Mouse (Mus musculus) G1E (cell line): ENCODE measurements around the gene Olfr1394. TPM values are rescaled to one million over a fixed set of nuclear protein-coding genes. Genes with fewer than 3 reads are reported as not detected.

Experiments
- ATAC-seq: 2 replicates; pipeline ENCODE4 v1.8.0; 2016; ENCODE audit warnings: mild to moderate bottlenecking; ENCODE audit not compliant: insufficient number of reproducible peaks, poor library complexity, low FRiP score, severe bottlenecking; ENCODE audit errors: extremely low read depth
- DNase-seq: peaks from one replicate; pipeline ENCODE4 v3.0.0; 2012; ENCODE audit warnings: low spot score
- H3K27me3 ChIP-seq: 2 replicates; pipeline ENCODE4 v1.6.1; 2012; ENCODE audit warnings: mild to moderate bottlenecking, low read length, inconsistent platforms; ENCODE audit not compliant: insufficient read depth
- H3K36me3 ChIP-seq: replicated peaks from 2 replicates; pipeline ENCODE3; 2012; ENCODE audit warnings: mild to moderate bottlenecking, inconsistent platforms
- H3K4me1 ChIP-seq: 2 replicates; pipeline ENCODE4 v1.6.1; 2012; ENCODE audit warnings: low read depth, low read length, inconsistent platforms, mixed read lengths; ENCODE audit not compliant: insufficient read depth
- H3K4me3 ChIP-seq: 2 replicates; pipeline ENCODE4 v1.5.1; 2012; ENCODE audit warnings: low read depth, mild to moderate bottlenecking, inconsistent platforms, low read length, moderate library complexity, mixed read lengths
- H3K9me3 ChIP-seq: replicated peaks from 2 replicates; pipeline ENCODE4 v1.6.1; 2012; ENCODE audit warnings: inconsistent platforms
- CTCF ChIP-seq: IDR thresholded peaks from 2 replicates; pipeline ENCODE4 v1.5.1; 2012; ENCODE audit warnings: low read depth, low read length, inconsistent platforms, mixed read lengths
- GATA1 ChIP-seq: IDR thresholded peaks from 2 replicates; pipeline ENCODE4 v1.6.1; 2012; ENCODE audit warnings: borderline replicate concordance, low read length, inconsistent platforms, mixed read lengths
- GATA2 ChIP-seq: IDR thresholded peaks from 2 replicates; pipeline ENCODE4 v1.6.1; 2012; ENCODE audit warnings: low read depth, low read length, inconsistent platforms, borderline replicate concordance
- POLR2AphosphoS5 ChIP-seq: IDR thresholded peaks from 2 replicates; pipeline ENCODE4 v1.6.1; 2012; ENCODE audit warnings: low read depth, low read length, inconsistent platforms; ENCODE audit not compliant: insufficient replicate concordance
- TAL1 ChIP-seq: conservative IDR thresholded peaks from 2 replicates; pipeline ENCODE4 v1.6.1; 2012; ENCODE audit warnings: low read depth, low read length, inconsistent platforms, mixed read lengths
- polyA plus RNA-seq: library from polyadenylated mRNA; stranded (reverse); fragments of >175 nt; gene quantifications from 2 replicates; pipeline ENCODE4 v1.2.3, GENCODE M21; 2012
- total RNA-seq, 2 experiments: library from RNA; stranded (forward) in 1 of 2; stranded (reverse) in 1 of 2; fragments of 200-1000 nt in 1 of 2; fragments of >200 nt in 1 of 2; fragmentation: Nextera tagmentation in 1 of 2; gene quantifications; 2 replicates each; pipeline ENCODE4 v1.2.3; 2014 to 2017

Olfr1394 gene
- not detected in 2 replicates for total RNA-seq (2014; fragmentation: Nextera tagmentation)
- total RNA-seq (2017) = 0.16 and 0.17 TPM in 2 replicates
- not detected in 2 replicates for polyA plus RNA-seq

DNA sequence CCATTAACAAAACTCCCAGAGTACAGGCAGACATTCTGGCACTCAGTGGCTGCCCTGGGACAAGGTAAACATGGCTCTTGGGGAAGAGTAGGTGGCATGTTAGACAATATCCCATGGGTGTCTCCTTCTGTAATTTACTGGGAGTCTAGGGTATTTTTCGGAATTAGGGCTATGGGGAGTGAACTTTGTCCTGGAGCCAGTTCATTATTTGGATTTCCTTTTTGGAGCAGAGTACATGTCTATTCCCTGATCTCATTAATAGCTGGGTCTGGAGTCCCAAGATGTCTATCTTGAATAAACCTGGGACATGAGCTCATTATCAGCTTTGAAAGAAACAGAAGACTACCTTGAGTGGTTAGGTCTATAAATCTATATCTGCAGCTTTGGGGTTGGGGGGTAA lies at the start of gene Olfr1394:
TSS of gene Olfr1394 (plus strand) at position 301 of the 400 bp plus-strand sequence.
- TF ChIP-seq POLR2AphosphoS5 (no peak), GATA1 (no peak), GATA2 (no peak), TAL1 (no peak), CTCF (no peak)
- H3K9me3 ChIP-seq = no peaks in the 10 kb centered on the region
- H3K4me1 ChIP-seq = no peaks in the 10 kb centered on the region
- H3K36me3 ChIP-seq = no peaks in the 10 kb centered on the region
- DNase-seq (no peak), ATAC-seq (no peak)
- peaks cover 8% of the 10 kb centered on the region for H3K27me3 ChIP-seq
- no peak within 1 kb of the TSS for H3K4me3 ChIP-seq

DNA sequence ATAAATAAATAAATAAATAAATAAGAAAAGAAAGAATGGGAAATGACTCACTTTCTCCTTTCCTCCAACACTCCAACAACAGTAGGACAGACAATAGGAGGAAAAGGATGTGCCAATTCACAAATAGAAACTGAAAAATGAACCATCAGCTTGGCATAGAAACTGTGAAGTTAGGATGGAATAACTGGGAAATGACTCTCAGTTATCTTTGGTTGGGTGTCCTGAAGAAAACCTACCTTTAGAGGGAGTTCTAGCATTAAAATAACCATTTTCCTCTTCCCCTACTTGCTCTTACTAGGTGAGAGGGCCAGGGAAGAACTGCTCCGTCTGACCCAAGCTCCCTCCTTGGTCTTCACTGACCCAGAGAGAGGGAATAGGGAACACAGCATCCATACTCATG lies 48.4 kb upstream of the Olfr1394 start:
- ATAC-seq = no peak
- no peaks in the 10 kb centered on the region for H3K9me3 ChIP-seq
- peaks cover 17% of the 10 kb centered on the region for H3K36me3 ChIP-seq
- TF ChIP-seq GATA2 = no peak
- TF ChIP-seq GATA1 = no peak
- no peak for TF ChIP-seq POLR2AphosphoS5
- TF ChIP-seq CTCF = no peak
- no peak for TF ChIP-seq TAL1
- H3K4me1 ChIP-seq = peaks cover 39% of the 10 kb centered on the region
- no peaks in the 10 kb centered on the region; the same call in 1 of the 2 replicates for H3K27me3 ChIP-seq
- no peak for DNase-seq
- H3K4me3 ChIP-seq = no peak overlapping the region

DNA sequence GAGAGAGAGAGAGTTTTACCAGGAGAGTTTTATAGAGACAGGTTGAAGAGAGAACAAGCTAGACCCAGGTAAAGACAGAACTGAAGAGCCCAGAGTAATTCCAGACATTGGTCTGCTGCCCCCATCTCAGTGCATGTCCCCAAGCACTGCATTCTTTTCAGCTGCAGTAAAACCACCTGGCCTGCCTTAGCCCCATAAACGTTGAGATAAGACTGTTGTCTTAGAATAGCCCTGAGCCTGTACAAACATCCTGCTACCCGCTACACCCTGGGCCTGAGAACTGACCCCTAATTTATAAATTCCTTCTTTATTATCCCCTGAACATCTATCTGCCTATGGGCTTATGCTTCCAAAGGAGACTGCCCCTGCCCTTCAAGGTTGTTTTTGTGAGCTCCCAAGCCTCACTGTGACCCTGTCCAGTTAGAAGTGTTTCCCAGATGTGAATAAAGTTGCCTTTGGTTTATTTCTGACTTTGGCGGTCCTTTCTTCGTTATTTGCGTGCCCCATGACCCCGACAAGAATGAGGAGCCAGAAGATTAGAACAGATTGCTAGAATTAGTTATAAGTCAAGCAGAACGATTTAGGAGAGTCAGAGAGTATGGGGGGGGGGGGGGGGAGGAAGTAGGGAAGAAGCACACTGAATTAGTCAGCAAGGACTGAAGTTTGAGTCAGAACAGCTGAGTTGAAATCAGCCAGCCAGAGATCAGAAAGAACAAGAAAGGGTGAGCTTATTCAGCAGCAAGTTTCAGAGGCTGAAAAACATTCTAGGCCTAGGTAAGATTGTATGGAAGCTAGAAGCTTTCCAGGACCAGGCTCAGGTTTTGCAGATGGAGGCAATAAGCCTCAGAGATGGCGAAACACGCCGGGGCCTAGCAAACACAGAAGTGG lies 46.3 kb upstream of the Olfr1394 start:
- ATAC-seq (no peak), DNase-seq (no peak)
- peaks cover 5% of the 10 kb centered on the region for H3K27me3 ChIP-seq
- peaks cover 17% of the 10 kb centered on the region for H3K4me1 ChIP-seq
- H3K36me3 ChIP-seq = peaks cover 4% of the 10 kb centered on the region
- no peaks in the 10 kb centered on the region for H3K9me3 ChIP-seq
- TF ChIP-seq POLR2AphosphoS5 = no peak
- H3K4me3 ChIP-seq = no peak overlapping the region

DNA sequence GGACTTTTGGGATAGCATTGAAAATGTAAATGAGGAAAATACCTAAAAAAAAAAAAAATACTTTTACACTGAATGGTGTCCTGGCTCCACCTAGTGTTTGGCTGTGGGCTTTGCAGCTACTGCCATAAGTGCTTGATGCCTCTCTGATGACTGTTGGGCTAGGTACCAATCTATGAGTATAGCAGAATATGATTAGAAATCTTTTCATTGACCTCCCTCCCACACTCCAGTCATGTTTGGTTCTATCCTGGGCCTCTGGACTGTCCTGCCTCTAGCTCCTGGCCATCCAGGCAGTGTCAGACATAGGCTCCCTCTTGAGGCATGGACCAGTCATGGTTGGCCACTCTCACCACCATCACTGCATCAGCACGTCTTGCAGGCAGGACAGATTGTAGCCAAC lies 45.3 kb upstream of the Olfr1394 start:
- H3K9me3 ChIP-seq = no peaks in the 10 kb centered on the region
- DNase-seq = no peak
- peaks cover 11% of the 10 kb centered on the region for H3K27me3 ChIP-seq

DNA sequence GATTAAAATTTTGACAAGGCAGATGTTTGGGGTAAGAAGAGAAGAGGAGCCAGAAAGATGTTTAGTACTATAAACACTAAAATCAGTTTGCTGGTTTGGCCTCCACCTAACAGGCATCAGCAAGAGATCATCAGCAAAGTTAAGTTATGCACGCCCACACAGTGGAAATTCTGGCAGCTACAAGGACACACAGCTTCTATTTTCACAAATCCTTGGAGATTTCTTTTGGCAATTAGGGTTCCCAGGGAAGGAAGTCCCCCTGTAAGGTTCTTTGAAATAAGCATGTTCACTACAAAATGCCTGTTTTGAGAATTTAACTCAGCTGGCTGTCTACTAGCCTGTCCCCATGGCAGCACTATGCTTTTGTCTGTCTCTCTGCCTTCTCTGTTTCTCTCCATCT lies 43.2 kb upstream of the Olfr1394 start:
- TF ChIP-seq POLR2AphosphoS5 = no peak
- no peak for TF ChIP-seq GATA1
- TF ChIP-seq CTCF = no peak
- TF ChIP-seq GATA2 = no peak
- no peak for TF ChIP-seq TAL1
- Histone ChIP-seq H3K27me3 (peaks cover 14% of the 10 kb centered on the region), H3K36me3 (no peaks in the 10 kb centered on the region), H3K4me3 (no peak overlapping the region), H3K4me1 (no peaks in the 10 kb centered on the region; the same call in 1 of the 2 replicates), H3K9me3 (no peaks in the 10 kb centered on the region)
- no peak for ATAC-seq
- no peak for DNase-seq

More for the DNA sequence above, 45.3 kb upstream of the Olfr1394 start:
- TF ChIP-seq GATA1 (no peak), GATA2 (no peak), CTCF (peak; percentile 64; the same call in 1 of the 2 replicates), TAL1 (no peak), POLR2AphosphoS5 (no peak)
- H3K4me3 ChIP-seq = no peak overlapping the region
- no peak for ATAC-seq
- no peaks in the 10 kb centered on the region for H3K36me3 ChIP-seq
- peaks cover 9% of the 10 kb centered on the region for H3K4me1 ChIP-seq

DNA sequence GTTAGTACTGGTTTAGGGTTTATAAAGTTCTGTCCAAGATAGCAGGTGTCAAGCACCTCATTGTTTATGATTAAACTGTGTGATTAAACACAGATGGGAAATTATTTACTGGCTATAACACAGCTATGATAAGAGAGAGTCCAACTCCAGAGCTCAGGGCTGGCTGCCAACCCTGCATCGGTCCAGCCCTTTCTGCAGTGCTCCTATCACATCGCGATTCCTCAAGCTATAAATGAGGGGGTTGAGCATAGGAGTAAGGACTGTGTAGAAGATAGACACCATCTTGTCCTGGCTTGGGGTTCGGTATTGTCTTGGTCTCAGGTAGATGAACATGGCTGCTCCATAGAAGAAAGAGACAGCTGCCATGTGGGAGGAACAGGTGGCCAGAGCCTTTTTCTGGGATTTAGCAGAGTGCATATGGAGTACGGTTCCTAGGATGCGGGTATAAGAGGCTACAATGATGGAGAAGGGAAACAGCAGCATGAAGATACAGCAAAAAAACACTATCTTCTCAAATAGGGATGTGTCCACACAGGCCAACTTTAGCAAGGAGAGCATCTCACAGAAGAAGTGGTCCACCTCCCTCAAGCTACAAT lies 41.5 kb upstream of the Olfr1394 start:
- ATAC-seq (no peak), DNase-seq (no peak)
- no peaks in the 10 kb centered on the region for H3K9me3 ChIP-seq
- no peaks in the 10 kb centered on the region for H3K36me3 ChIP-seq
- peaks cover 21% of the 10 kb centered on the region for H3K27me3 ChIP-seq
- TF ChIP-seq TAL1 (no peak), CTCF (no peak)
- no peak overlapping the region for H3K4me3 ChIP-seq
- H3K4me1 ChIP-seq = no peaks in the 10 kb centered on the region
